Mouse (Mus musculus) E14TG2a.4 (cell line): Measurements from ENCODE around the gene Mical3.

Source experiments
- CTCF ChIP-seq: conservative IDR thresholded peaks from 2 replicates; pipeline ENCODE4 v1.5.1; 2014; ENCODE audit warnings: low read length
- POU5F1 ChIP-seq: IDR thresholded peaks from 2 replicates; pipeline ENCODE4 v1.6.1; 2014; ENCODE audit warnings: low read length, borderline replicate concordance

DNA sequence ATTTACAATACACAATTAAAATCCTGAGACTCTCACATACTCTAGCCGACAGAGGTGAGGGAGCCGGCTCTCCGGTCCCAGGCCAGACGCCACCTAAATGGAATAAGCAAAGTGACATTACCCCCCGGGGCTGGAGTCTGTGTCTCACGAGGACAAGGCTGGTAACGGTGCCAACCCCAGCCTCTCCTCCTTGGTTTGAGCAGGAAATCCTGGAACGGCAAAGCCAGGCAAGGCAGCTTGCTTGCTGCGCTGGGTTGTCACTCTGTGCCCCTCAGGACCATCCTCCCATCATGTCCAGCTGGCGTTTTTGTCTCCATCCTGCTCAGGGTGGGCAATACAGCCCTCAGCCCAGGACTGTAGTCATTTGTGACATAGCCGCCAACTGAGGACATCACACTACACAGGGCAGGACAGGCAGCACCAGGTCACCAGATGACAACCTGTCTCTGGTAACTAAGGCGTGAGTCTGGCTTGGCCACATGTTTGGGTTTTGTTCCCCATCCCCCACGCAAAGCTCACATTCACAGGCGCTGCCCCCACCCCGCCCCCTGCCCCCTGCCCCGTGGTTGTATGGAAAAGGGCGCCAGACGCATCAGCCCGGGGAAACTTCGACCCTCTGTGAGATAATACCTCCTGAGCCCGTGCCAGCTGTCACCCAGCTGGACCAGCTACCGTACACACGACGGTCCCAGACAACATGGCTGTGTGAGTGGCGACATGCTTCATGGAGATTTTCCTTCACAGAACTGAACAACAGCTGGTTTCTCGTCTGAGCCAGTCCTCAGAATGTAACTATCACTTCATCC is 49.3 kb downstream of the Mical3 start:
- TF ChIP-seq CTCF (no peak), POU5F1 (no peak)
